Mouse (Mus musculus): Measurements from ENCODE around the gene Kat14. TPM values are rescaled to one million over a fixed set of nuclear protein-coding genes. Genes with fewer than 3 reads are reported as not detected.

Gene Kat14
- polyA plus RNA-seq (2015; fragmentation: Nextera tagmentation; extraction: Ambion mirVana): 17.2 and 18.5 TPM in 2 replicates

DNA sequence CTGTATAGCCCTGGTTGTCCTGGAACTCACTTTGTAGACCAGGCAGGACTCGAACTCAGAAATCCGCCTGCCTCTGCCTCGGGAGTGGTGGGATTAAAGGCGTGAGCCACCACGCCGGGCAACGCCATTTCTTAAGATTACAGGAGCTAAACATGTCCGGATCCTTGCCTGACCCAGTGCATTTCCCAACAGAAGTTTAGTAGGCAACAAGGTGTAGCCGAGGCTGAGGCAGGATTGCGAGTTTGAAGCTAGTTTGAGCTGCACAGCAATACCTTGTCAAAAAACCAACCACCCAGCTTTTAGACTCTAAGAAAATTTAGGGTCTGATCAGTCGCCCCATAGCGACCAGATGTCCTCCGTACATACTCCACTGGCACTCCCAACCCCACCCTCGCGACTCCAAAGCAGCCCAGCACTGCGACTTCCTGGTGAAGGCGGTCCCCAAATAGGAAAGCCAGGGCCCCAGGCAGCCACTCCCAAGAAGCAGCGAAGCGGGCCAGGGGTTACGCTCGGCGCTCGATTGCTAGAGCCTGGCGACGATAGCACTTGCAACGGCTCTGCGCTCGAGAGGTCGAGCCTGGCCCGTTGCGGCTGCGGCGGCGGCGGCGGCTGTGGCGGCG, at the start of gene Kat14, which contains the start of gene Pet117:
Kat14 (plus strand) TSS at position 584 of the 620 bp plus-strand sequence.
Pet117 (plus strand) TSS at position 597 of the 620 bp plus-strand sequence.

DNA sequence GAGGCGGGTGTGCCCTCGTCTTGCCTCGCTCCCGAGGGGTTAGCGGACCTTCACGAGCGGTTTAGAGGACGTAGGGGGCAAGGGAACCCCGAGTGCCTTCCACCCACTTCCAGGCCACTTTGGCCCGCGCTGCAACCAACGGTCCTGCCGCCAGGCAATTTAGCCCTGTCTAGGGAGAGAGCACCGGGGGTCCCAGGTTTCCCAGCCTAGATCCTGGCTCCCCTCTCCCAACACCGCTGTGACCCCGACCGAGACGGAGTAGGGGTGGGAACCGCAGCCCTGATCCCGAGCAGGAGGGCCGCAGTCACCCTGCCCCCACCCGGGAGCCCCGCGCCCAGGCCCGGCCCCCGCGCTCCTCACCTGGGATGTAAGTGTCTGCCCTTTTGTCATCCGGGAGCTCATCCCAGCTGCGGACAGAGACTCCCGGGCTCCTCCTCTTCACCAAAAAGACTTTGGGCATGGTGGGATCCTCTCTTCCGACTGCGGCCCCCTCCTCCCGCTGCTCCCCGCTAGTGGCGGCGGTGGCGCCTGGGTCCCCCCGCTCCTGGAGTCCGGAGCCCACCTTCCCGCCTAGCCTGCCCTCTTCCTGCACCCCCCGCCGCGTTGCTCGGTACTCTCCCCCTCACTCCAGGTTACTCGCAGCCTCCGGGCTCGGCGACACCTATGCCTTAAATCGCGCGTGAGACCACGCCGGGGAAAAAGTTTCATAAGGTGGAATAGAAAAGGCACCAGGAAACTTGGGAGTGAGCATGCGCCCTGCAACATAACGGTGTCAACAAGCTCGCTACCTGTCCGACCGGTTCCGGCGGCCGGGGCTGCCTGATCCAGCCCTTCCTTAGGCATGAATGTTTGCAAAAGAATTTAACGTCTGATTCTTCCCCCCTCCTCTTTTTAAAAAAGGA, 37.1 kb upstream of the Kat14 start, which contains the start of gene Ovol2:
Ovol2 (minus strand) TSS at position 746 of the 902 bp plus-strand sequence.

Other genes starting within 250 kb of the Kat14 start
- 8.1 and 9.0 TPM in 2 replicates for gene Mgme1, start 98.3 kb upstream of the Kat14 start, polyA plus RNA-seq (2015; fragmentation: Nextera tagmentation; extraction: Ambion mirVana)
- gene Snx5, start 98.1 kb upstream of the Kat14 start, polyA plus RNA-seq (2015; fragmentation: Nextera tagmentation; extraction: Ambion mirVana): 82.7 and 85.4 TPM in 2 replicates
- gene Ovol2, start 36.8 kb upstream of the Kat14 start, polyA plus RNA-seq (2015; fragmentation: Nextera tagmentation; extraction: Ambion mirVana): 0.19 TPM in 1 of 2 replicates, not detected in the other
- 0.98 and 2.3 TPM in 2 replicates for gene Pet117, start within 50 bp of the Kat14 start, polyA plus RNA-seq (2015; fragmentation: Nextera tagmentation; extraction: Ambion mirVana)
- gene Dzank1, start 158.4 kb downstream of the Kat14 start, polyA plus RNA-seq (2015; fragmentation: Nextera tagmentation; extraction: Ambion mirVana): 24.1 and 28.5 TPM in 2 replicates
- gene Polr3f, start 158.7 kb downstream of the Kat14 start, polyA plus RNA-seq (2015; fragmentation: Nextera tagmentation; extraction: Ambion mirVana): 18.0 and 18.7 TPM in 2 replicates
- gene Rbbp9, start 181.9 kb downstream of the Kat14 start, polyA plus RNA-seq (2015; fragmentation: Nextera tagmentation; extraction: Ambion mirVana): 41.8 and 43.0 TPM in 2 replicates
- gene Sec23b, start 187.2 kb downstream of the Kat14 start, polyA plus RNA-seq (2015; fragmentation: Nextera tagmentation; extraction: Ambion mirVana): 51.4 and 58.7 TPM in 2 replicates
- gene Smim26, start 225.1 kb downstream of the Kat14 start, polyA plus RNA-seq (2015; fragmentation: Nextera tagmentation; extraction: Ambion mirVana): 97.8 and 114 TPM in 2 replicates
- 178 and 183 TPM in 2 replicates for gene Dtd1, start 230.9 kb downstream of the Kat14 start, polyA plus RNA-seq (2015; fragmentation: Nextera tagmentation; extraction: Ambion mirVana)

Data from neural tube, postnatal 0 days (tissue).